Mouse (Mus musculus): Measurements from ENCODE around the gene Dnajc3. TPM values are rescaled to one million over a fixed set of nuclear protein-coding genes. Genes with fewer than 3 reads are reported as not detected.
A peak's percentile ranks its signal among the peaks of the same experiment; 100 is the strongest.

Dnajc3 gene
- polyA plus RNA-seq, 2 experiments: 22.8 to 42.0 TPM

GRCm38 (mm10) chr14:118983396-118983795 is 45.6 kb downstream of the Dnajc3 start:
- ATAC-seq (ENCODE audit: low FRiP score, low read depth) (no peak), DNase-seq (ENCODE audit: low spot score) (no peak)
- H3K27me3 ChIP-seq (ENCODE audit: control insufficient read depth, insufficient read depth, low read length): no peaks in the 10 kb centered on the region
- H3K27ac ChIP-seq (replicated peaks; ENCODE audit: low read depth, low read length): no peak overlapping the region
- H3K4me1 ChIP-seq (ENCODE audit: control insufficient read depth, insufficient read depth, low read length): no peaks in the 10 kb centered on the region
- H3K4me2 ChIP-seq (replicated peaks; ENCODE audit: low read depth, low read length, severe bottlenecking): no peak overlapping the region
- TF ChIP-seq POLR2A (IDR thresholded peaks at IDR 0.05; ENCODE audit: borderline replicate concordance, extremely low read depth, insufficient read depth, insufficient read length): no peak
- no peaks in the 10 kb centered on the region for H3K9me3 ChIP-seq (ENCODE audit: control insufficient read depth, low read length)
- no peak overlapping the region for H3K4me3 ChIP-seq (replicated peaks; ENCODE audit: low read length)
- H3K36me3 ChIP-seq (ENCODE audit: control insufficient read depth, insufficient read depth, low read length): peaks cover 56% of the 10 kb centered on the region
- H3K9ac ChIP-seq (ENCODE audit: low read depth, low read length, severe bottlenecking): no peak overlapping the region

- Histone ChIP-seq H3K27ac (replicated peaks; ENCODE audit: low read depth, low read length) (no peak overlapping the region), H3K27me3 (ENCODE audit: control insufficient read depth, insufficient read depth, low read length) (no peaks in the 10 kb centered on the region), H3K9me3 (ENCODE audit: control insufficient read depth, low read length) (no peaks in the 10 kb centered on the region), H3K4me1 (ENCODE audit: control insufficient read depth, insufficient read depth, low read length) (no peaks in the 10 kb centered on the region), H3K9ac (ENCODE audit: low read depth, low read length, severe bottlenecking) (no peak overlapping the region), H3K36me3 (ENCODE audit: control insufficient read depth, insufficient read depth, low read length) (peaks cover 58% of the 10 kb centered on the region), H3K4me2 (replicated peaks; ENCODE audit: low read depth, low read length, severe bottlenecking) (no peak overlapping the region), H3K4me3 (replicated peaks; ENCODE audit: low read length) (no peak overlapping the region)
- no peak for TF ChIP-seq POLR2A (IDR thresholded peaks at IDR 0.05; ENCODE audit: borderline replicate concordance, extremely low read depth, insufficient read depth, insufficient read length)
- DNase-seq (ENCODE audit: low spot score) (no peak), ATAC-seq (ENCODE audit: low FRiP score, low read depth) (no peak)
- 92% methylated on average over 4 of the region's 4 CpGs for WGBS
Observed at GRCm38 (mm10) chr14:118984161-118984560, 46.4 kb downstream of the Dnajc3 start.

- H3K9me3 ChIP-seq (ENCODE audit: control insufficient read depth, low read length): no peaks in the 10 kb centered on the region
- no peaks in the 10 kb centered on the region for H3K4me1 ChIP-seq (ENCODE audit: control insufficient read depth, insufficient read depth, low read length)
- no peak overlapping the region for H3K27ac ChIP-seq (replicated peaks; ENCODE audit: low read depth, low read length)
- TF ChIP-seq POLR2A (IDR thresholded peaks at IDR 0.05; ENCODE audit: borderline replicate concordance, extremely low read depth, insufficient read depth, insufficient read length): no peak
- H3K4me3 ChIP-seq (replicated peaks; ENCODE audit: low read length): no peak overlapping the region
- H3K27me3 ChIP-seq (ENCODE audit: control insufficient read depth, insufficient read depth, low read length): no peaks in the 10 kb centered on the region
- H3K36me3 ChIP-seq (ENCODE audit: control insufficient read depth, insufficient read depth, low read length): peaks cover 40% of the 10 kb centered on the region
- peak; percentile 13; the same call in 1 of the 2 replicates for ATAC-seq (ENCODE audit: low FRiP score, low read depth)
- no peak overlapping the region for H3K4me2 ChIP-seq (replicated peaks; ENCODE audit: low read depth, low read length, severe bottlenecking)
- no peak overlapping the region for H3K9ac ChIP-seq (ENCODE audit: low read depth, low read length, severe bottlenecking)
- 41% methylated on average over 16 of the region's 16 CpGs for WGBS
- peak; percentile 81 for DNase-seq (ENCODE audit: low spot score)
Observed at GRCm38 (mm10) chr14:118986653-118987522, 49.1 kb downstream of the Dnajc3 start.

GRCm38 (mm10) chr14:118987523-118988496 is 50.0 kb downstream of the Dnajc3 start:
- Histone ChIP-seq H3K27me3 (ENCODE audit: control insufficient read depth, insufficient read depth, low read length) (no peaks in the 10 kb centered on the region), H3K4me2 (replicated peaks; ENCODE audit: low read depth, low read length, severe bottlenecking) (no peak overlapping the region), H3K9ac (ENCODE audit: low read depth, low read length, severe bottlenecking) (no peak overlapping the region), H3K4me1 (ENCODE audit: control insufficient read depth, insufficient read depth, low read length) (no peaks in the 10 kb centered on the region), H3K27ac (replicated peaks; ENCODE audit: low read depth, low read length) (no peak overlapping the region), H3K36me3 (ENCODE audit: control insufficient read depth, insufficient read depth, low read length) (peaks cover 44% of the 10 kb centered on the region), H3K4me3 (replicated peaks; ENCODE audit: low read length) (no peak overlapping the region), H3K9me3 (ENCODE audit: control insufficient read depth, low read length) (no peaks in the 10 kb centered on the region)
- no peak for TF ChIP-seq POLR2A (IDR thresholded peaks at IDR 0.05; ENCODE audit: borderline replicate concordance, extremely low read depth, insufficient read depth, insufficient read length)
- DNase-seq (ENCODE audit: low spot score) (no peak), ATAC-seq (ENCODE audit: low FRiP score, low read depth) (peak; percentile 44; the same call in 1 of the 2 replicates)
- 53% methylated on average over 13 of the region's 13 CpGs for WGBS

Data from limb, embryonic 14.5 days (tissue).